Mouse (Mus musculus): ENCODE measurements around the gene Svopl. TPM values are rescaled to one million over a fixed set of nuclear protein-coding genes. Genes with fewer than 3 reads are reported as not detected.

Gene Svopl
- polyA plus RNA-seq, 1 experiment from 2014 or later: 27.5 TPM

DNA sequence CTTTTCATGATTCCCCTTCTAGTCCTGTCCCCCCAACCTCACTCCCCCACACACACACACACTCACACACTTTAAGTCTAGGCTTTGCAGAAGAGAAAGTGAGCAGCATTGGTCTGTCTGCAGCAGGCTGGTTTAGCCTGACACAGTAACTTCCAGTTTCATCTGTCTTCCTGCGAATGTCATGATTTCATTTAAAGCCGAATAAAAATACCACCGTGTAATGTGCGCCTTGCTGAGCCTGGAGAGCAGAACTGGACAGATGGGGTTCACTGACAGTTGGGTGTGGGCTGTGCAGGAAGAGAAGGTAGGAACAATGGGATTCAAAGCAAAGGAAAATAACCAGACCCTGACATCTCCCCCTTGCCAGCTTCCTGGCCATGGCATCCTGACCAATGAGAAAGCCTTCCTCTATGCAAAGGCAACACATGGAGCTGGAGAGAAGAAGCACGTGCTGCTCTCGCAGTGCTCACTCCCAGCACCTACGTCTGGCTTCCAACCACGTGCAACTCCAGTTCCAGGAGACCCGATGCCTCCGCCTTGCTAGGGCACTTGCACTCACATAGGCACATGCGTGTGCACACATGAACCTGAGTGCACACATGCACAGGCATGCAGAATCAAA, 18.8 kb upstream of the Svopl start:
- H3K9ac ChIP-seq: no peak overlapping the region
- peak; percentile 39; the same call in 1 of the 2 replicates for ATAC-seq (ENCODE audit: insufficient number of reproducible peaks, low FRiP score, low TSS enrichment, low read depth)
- peaks cover 8% of the 10 kb centered on the region for H3K4me1 ChIP-seq
- H3K27me3 ChIP-seq: no peaks in the 10 kb centered on the region
- H3K36me3 ChIP-seq: no peaks in the 10 kb centered on the region
- no peak overlapping the region for H3K4me2 ChIP-seq (replicated peaks)
- H3K27ac ChIP-seq (replicated peaks): no peak overlapping the region
- no peak overlapping the region for H3K4me3 ChIP-seq (replicated peaks)
- H3K9me3 ChIP-seq (replicated peaks): no peaks in the 10 kb centered on the region
- 59% methylated on average over 11 of the region's 11 CpGs for WGBS

DNA sequence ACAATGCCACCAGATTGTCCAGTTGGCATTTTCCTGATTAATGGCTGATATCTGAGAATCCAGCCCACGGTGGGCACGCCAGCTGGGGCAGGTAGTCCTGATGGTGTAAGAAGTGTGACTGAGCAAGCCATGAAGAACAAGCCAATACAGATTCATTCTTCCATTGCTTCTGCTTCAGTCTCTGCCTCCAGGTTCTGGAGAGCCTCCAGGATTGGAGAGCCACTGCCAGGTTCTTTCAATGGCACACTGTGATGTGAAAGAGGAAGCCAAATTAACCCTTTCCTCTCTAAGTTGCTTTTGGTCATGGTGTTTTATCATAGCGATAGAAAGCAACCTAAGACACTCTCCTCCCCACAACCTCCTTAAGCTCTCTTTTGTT, 18.3 kb upstream of the Svopl start:
- Histone ChIP-seq H3K27me3 (no peaks in the 10 kb centered on the region), H3K27ac (replicated peaks) (no peak overlapping the region), H3K4me2 (replicated peaks) (no peak overlapping the region), H3K4me1 (peaks cover 8% of the 10 kb centered on the region), H3K9me3 (replicated peaks) (no peaks in the 10 kb centered on the region), H3K4me3 (replicated peaks) (no peak overlapping the region), H3K36me3 (no peaks in the 10 kb centered on the region), H3K9ac (no peak overlapping the region)
- no peak for ATAC-seq (ENCODE audit: insufficient number of reproducible peaks, low FRiP score, low TSS enrichment, low read depth)
- 65% methylated on average over 3 of the region's 3 CpGs for WGBS

DNA sequence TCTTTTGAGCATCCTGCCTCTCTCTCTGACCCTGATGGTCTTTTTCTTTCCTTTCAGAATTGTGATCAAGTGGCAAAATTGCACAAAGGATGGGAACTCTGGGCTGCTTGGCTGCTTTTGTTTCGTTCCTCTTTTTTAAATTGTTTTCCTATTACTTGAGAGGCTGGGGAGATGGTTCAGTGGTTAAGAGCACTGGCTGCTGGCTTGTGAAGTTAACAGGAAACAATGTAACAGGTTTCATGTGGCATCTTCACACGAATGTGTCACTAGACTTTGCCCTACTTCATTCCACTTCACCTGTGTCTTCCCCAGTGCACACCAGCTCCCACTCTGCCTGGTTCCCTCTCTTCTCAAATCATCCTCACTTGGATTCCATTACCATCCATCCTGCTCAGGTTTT, 17.8 kb upstream of the Svopl start:
- no peak for ATAC-seq (ENCODE audit: insufficient number of reproducible peaks, low FRiP score, low TSS enrichment, low read depth)
- no peak overlapping the region for H3K4me2 ChIP-seq (replicated peaks)

DNA sequence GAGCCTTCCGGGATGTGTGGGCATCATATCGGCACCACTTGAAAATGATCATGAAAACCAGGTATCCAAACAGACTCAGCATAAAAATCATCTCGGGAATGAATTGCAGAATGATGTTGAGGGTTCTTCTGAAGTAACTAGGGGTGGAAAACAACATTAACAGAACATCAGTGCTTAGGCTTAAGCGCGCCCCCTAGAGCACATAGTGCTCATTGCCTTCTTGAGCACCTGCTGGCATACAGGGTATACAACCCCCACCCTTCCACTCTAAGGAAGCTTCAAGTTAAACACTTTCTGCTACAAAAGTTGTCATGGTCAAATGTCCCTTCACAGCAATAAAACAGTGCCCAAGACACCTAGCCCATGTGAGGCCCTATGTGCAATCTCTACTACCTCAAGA, 12.0 kb upstream of the Svopl start:
- Histone ChIP-seq H3K27me3 (no peaks in the 10 kb centered on the region), H3K9me3 (replicated peaks) (no peaks in the 10 kb centered on the region), H3K9ac (no peak overlapping the region), H3K4me1 (no peaks in the 10 kb centered on the region), H3K4me2 (replicated peaks) (no peak overlapping the region), H3K27ac (replicated peaks) (no peak overlapping the region), H3K36me3 (no peaks in the 10 kb centered on the region), H3K4me3 (replicated peaks) (no peak overlapping the region)
- 58% methylated on average over 5 of the region's 5 CpGs for WGBS
- ATAC-seq (ENCODE audit: insufficient number of reproducible peaks, low FRiP score, low TSS enrichment, low read depth): no peak

More for the DNA sequence above, 17.8 kb upstream of the Svopl start:
- Histone ChIP-seq H3K4me3 (replicated peaks) (no peak overlapping the region), H3K9ac (no peak overlapping the region), H3K9me3 (replicated peaks) (no peaks in the 10 kb centered on the region), H3K4me1 (peaks cover 8% of the 10 kb centered on the region), H3K27ac (replicated peaks) (no peak overlapping the region), H3K36me3 (no peaks in the 10 kb centered on the region), H3K27me3 (no peaks in the 10 kb centered on the region)
- WGBS: 78% methylated on average over 2 of the region's 2 CpGs

DNA sequence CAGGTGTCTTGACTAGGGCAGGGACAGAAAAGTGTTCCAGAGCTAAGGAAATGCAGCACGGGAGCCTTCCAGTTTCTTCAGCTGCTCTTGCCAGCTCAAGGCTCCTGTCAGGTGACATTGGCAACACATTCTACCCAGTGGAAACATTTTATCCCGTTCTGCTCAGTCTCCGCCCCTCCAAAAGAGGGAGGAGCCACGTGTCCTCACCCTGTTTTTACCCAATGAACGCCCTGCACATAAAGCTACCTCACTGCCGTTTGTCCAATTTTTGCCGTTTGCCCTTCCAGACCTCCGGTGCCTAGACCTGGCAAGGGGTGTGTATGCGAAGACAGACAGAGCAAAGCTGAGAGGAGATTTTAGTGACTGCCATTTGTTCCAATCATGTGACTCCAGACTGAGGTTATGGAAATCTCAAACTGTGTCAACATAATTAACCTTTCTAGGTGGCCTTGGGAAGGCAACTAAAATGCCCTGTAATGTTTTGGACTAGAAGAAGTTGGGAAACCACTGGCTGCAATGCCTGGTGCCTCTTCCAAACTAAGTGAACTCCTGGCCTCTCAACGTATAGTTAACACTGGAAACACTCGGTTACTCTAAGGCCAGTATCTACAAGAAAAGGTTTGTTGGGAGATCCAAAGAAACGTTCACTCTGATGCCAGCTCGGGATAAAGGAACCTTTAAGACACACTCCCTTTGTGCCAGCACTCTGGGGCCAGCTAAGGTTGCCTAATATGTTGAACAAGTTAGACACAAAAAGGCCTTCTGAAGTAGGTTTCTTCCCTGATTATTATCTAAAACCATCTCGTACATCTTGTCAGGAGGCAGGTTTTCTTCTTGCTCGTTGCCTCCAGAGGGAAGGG, 8.9 kb upstream of the Svopl start:
- no peak overlapping the region for H3K4me3 ChIP-seq (replicated peaks)
- no peak overlapping the region for H3K27ac ChIP-seq (replicated peaks)
- no peak overlapping the region for H3K4me2 ChIP-seq (replicated peaks)
- no peaks in the 10 kb centered on the region for H3K4me1 ChIP-seq
- H3K9ac ChIP-seq: no peak overlapping the region
- no peaks in the 10 kb centered on the region for H3K9me3 ChIP-seq (replicated peaks)
- no peaks in the 10 kb centered on the region for H3K27me3 ChIP-seq
- 73% methylated on average over 15 of the region's 15 CpGs for WGBS
- H3K36me3 ChIP-seq: no peaks in the 10 kb centered on the region
- no peak for ATAC-seq (ENCODE audit: insufficient number of reproducible peaks, low FRiP score, low TSS enrichment, low read depth)

DNA sequence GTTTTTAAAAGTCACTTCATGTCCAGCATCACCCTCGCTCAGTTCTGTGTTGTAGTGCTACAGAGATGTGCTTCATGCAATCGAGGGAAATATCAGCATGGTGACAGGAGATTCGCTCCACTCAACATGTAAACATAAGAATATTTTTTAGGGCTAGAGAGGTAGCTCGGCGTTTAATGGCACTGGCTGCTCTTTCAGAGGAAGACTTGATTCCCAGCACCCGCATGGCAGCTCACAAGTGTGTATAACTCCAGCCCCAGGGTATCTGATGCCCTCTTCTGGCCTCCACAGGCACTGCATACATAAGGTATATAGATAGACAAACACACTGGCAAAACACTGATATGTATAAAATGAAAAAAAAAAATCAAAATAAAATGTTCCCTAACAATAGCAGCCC, 2.8 kb upstream of the Svopl start:
- Histone ChIP-seq H3K36me3 (no peaks in the 10 kb centered on the region), H3K9me3 (replicated peaks) (no peaks in the 10 kb centered on the region), H3K27me3 (no peaks in the 10 kb centered on the region), H3K4me1 (peaks cover 3% of the 10 kb centered on the region; the same call in 1 of the 2 replicates), H3K9ac (no peak overlapping the region), H3K27ac (replicated peaks) (no peak overlapping the region), H3K4me2 (replicated peaks) (no peak overlapping the region), H3K4me3 (replicated peaks) (no peak overlapping the region)
- WGBS: 96% methylated on average over 6 of the region's 6 CpGs
- no peak for ATAC-seq (ENCODE audit: insufficient number of reproducible peaks, low FRiP score, low TSS enrichment, low read depth)

DNA sequence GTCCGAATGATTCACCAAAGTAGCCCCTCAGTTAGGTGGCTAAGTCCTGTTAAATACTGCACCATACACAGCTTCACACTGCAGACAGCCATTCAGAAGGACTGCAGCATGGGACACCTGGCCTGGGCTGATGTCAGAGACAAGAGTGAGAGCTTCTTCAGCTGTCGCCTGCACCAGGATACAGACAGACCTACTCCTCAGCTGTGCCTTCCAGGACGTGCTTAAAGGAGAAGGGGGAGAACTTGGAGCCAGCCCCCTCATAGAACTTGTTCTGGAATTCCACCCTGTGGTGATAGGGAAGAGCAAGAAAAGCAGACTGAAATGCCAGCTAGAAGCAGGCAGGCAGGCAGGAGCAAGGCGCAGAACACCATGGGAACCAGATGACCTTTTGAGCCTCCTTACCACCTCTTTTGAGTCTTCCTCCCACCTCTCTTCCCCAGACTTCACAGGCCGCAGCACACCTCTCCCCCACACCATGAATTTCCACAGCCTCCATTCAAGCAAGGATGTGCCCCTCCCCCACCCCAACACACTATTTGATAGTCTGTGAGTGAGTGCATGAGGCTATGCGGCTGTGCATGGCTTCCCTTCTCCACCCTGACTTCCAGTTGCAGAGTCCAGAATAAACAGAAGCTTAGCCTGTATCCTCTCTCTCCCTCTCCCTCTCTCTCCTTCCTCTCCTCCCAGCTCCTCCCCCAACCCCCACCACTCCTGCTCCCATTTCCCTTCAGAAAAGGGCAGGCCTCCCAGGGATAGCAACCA, 2.2 kb upstream of the Svopl start:
- Histone ChIP-seq H3K27me3 (no peaks in the 10 kb centered on the region), H3K36me3 (no peaks in the 10 kb centered on the region), H3K4me2 (replicated peaks) (no peak overlapping the region), H3K27ac (replicated peaks) (peak overlapping the region; percentile 28; the same call in 1 of the 2 replicates), H3K4me1 (peaks cover 3% of the 10 kb centered on the region; the same call in 1 of the 2 replicates), H3K4me3 (replicated peaks) (no peak overlapping the region), H3K9me3 (replicated peaks) (no peaks in the 10 kb centered on the region), H3K9ac (no peak overlapping the region)
- 61% methylated on average over 6 of the region's 6 CpGs for WGBS
- no peak for ATAC-seq (ENCODE audit: insufficient number of reproducible peaks, low FRiP score, low TSS enrichment, low read depth)

DNA sequence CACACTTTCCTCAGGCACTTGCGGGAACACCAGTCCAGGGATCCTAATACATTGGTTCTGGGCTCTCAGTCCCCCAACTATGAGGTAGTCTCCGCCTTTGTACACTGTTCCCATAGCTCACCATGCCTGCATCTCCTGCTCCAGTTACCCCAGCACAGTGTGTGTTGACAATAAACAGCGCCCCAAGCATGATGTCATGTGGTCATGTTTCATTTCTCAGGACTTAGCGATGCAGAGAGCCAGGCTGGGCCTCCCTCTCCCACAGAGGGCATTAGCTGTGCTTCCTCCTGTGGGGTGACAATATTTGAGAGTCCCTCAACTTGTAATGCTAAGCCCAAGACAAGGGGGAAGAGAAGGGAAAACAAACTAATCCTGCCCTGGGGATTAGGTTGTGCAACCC, 1.2 kb upstream of the Svopl start:
- Histone ChIP-seq H3K36me3 (no peaks in the 10 kb centered on the region), H3K9me3 (replicated peaks) (no peaks in the 10 kb centered on the region), H3K4me1 (peaks cover 3% of the 10 kb centered on the region; the same call in 1 of the 2 replicates), H3K4me2 (replicated peaks) (no peak overlapping the region), H3K27me3 (no peaks in the 10 kb centered on the region), H3K9ac (no peak overlapping the region), H3K27ac (replicated peaks) (no peak overlapping the region; the same call in 1 of the 2 replicates), H3K4me3 (replicated peaks) (no peak overlapping the region)
- 70% methylated on average over 4 of the region's 4 CpGs for WGBS
- ATAC-seq (ENCODE audit: insufficient number of reproducible peaks, low FRiP score, low TSS enrichment, low read depth): peak; percentile 53

DNA sequence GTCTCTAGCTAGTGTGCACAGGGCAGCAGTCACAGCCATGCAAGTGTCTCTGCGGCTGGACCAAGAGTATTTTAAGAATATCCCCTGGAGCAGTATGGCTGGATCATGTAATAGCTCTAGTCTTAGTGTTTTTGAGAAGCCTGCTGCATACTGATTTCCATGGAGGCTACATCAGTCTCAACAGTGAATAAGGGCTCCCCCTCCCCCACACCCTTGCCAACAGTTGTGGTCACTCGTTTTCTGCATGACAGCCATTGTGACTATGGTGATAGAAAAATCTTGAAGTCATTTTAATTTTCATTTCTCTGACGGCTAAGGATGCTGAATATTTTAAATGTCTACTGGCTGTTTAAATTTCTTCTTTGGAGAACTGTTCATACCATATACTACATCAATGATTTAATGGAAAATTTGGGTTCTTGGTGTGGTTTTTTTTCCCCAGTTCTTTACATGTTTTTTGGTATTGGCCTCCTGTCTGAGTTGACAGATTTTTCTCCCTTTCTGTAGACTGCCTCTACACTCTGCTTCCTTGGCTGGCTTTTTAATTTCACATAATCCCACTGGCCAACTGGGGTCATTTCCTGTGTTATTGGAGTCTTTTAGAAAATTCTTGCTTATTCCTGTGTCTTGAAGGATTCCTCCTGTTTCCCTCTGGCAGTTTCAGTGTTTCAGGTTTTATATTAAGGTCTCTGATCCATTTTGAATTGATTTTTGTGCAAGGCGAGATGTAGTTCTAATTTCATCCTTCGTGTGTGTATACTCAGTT, 13.8 kb downstream of the Svopl start:
- no peak for ATAC-seq (ENCODE audit: insufficient number of reproducible peaks, low FRiP score, low TSS enrichment, low read depth)
- H3K36me3 ChIP-seq: no peaks in the 10 kb centered on the region
- no peak overlapping the region for H3K27ac ChIP-seq (replicated peaks)

DNA sequence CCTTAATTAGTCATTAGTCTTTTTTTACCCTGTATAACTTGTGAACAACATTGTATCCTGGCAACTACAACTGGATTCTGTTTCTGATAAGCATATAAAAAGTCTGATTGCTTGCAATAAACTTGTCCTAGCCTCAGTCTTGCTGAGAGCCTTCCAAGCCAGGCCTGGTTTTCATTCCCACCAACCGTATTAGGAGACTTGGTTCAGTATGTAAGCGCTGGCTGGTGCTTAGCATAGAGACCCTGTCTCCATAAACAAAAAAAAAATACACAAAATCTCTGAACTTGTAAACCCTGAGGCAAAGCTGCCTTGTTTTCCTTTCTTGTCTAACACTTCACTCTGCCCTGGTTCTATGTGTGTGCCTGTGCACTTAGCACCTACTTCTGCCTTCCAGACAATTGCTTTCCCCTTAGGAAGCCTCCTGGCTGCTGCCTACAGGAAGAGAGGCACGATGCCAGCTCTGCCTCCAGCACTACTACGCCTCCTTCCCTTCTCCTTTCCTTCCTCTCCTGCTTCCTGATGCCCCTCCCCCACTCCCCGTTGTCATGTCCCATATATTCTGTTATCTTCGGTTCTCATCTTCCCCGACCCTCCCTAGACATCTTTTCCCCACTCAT, 14.8 kb downstream of the Svopl start:
- H3K27me3 ChIP-seq: no peaks in the 10 kb centered on the region
- no peaks in the 10 kb centered on the region for H3K36me3 ChIP-seq
- H3K9me3 ChIP-seq (replicated peaks): no peaks in the 10 kb centered on the region
- ATAC-seq (ENCODE audit: insufficient number of reproducible peaks, low FRiP score, low TSS enrichment, low read depth): no peak
- 26% methylated on average over 7 of the region's 7 CpGs for WGBS
- H3K4me2 ChIP-seq (replicated peaks): no peak overlapping the region
- H3K4me3 ChIP-seq (replicated peaks): no peak overlapping the region
- H3K4me1 ChIP-seq: peaks cover 16% of the 10 kb centered on the region
- H3K27ac ChIP-seq (replicated peaks): 0 out of 2 replicates have a peak overlapping the region, but pooled peaks have one; percentile 4
- no peak overlapping the region for H3K9ac ChIP-seq

More for the DNA sequence above, 13.8 kb downstream of the Svopl start:
- WGBS: 47% methylated on average over 5 of the region's 5 CpGs
- Histone ChIP-seq H3K9me3 (replicated peaks) (no peaks in the 10 kb centered on the region), H3K4me1 (peaks cover 16% of the 10 kb centered on the region), H3K27me3 (no peaks in the 10 kb centered on the region), H3K4me2 (replicated peaks) (no peak overlapping the region), H3K4me3 (replicated peaks) (no peak overlapping the region), H3K9ac (no peak overlapping the region)
